Mouse (Mus musculus): ENCODE measurements around the gene Gm17535. TPM values are rescaled to one million over a fixed set of nuclear protein-coding genes. Genes with fewer than 3 reads are reported as not detected.
"Not testable (repeated sequence)": the region's sequence is repeated elsewhere in the genome, so short reads cannot be mapped to it uniquely, and the experiment has no call there.

The Gm17535 gene
- polyA plus RNA-seq (2012; rRNA removed), result not detected in 2 replicates

GRCm38 (mm10) chr9:3034299-3034698 lies at the start of gene Gm17535:
Gm17535 (plus strand) TSS chr9:3034599.
- WGBS, result 42% methylated on average over 1 of the region's 8 CpGs
- not testable (repeated sequence) for DNase-seq (ENCODE audit: low read depth, low spot score)

GRCm38 (mm10) chr9:3000445-3000972 lies 33.9 kb upstream of the Gm17535 start, which contains the start of gene Gm10722:
Gm10722 (plus strand) TSS chr9:3000922.
- WGBS, result 75% methylated on average over 12 of the region's 12 CpGs
- DNase-seq (ENCODE audit: low read depth, low spot score), result peak; percentile 19

GRCm38 (mm10) chr9:3001006-3001405 lies 33.4 kb upstream of the Gm17535 start:
- not testable (repeated sequence) for DNase-seq (ENCODE audit: low read depth, low spot score)
- 66% methylated on average over 8 of the region's 8 CpGs for WGBS

DNA sequence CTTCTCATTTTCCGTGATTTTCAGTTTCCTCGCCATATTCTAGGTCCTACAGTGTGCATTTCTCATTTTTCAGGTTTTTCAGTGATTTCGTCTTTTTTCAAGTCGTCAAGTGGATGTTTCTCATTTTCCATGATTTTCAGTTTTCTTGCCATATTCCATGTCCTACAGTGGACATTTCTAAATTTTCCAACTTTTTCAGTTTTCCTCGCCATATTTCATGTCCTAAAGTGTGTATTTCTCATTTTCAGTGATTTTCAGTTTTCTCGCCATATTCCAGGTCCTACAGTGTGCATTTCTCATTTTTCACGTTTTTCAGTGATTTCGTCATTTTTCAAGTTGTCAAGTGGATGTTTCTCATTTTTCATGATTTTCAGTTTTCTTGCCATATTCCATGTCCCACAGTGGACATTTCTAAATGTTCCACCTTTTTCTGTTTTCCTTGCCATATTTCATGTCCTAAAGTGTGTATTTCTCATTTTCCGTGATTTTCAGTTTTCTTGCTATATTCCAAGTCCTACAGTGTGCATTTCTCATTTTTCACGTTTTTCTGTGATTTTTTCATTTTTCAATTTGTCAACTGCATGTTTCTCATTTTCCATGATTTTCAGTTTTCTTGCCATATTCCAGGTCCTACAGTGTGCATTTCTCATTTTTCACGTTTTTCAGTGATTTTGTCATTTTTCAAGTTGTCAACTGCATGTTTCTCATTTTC lies 32.3 kb upstream of the Gm17535 start:
- DNase-seq (ENCODE audit: low read depth, low spot score), result peak; percentile 1
- WGBS, result 68% methylated on average over 9 of the region's 11 CpGs

GRCm38 (mm10) chr9:3002794-3003396 lies 31.5 kb upstream of the Gm17535 start, which contains the start of gene Gm11168:
Gm11168 (plus strand) TSS chr9:3003346.
- not testable (repeated sequence) for DNase-seq (ENCODE audit: low read depth, low spot score)
- WGBS, result 76% methylated on average over 6 of the region's 14 CpGs

GRCm38 (mm10) chr9:3006179-3006578 lies 28.2 kb upstream of the Gm17535 start:
- not testable (repeated sequence) for DNase-seq (ENCODE audit: low read depth, low spot score)
- 85% methylated on average over 1 of the region's 5 CpGs for WGBS

GRCm38 (mm10) chr9:3006636-3007035 lies 27.8 kb upstream of the Gm17535 start:
- WGBS, result 73% methylated on average over 8 of the region's 8 CpGs
- not testable (repeated sequence) for DNase-seq (ENCODE audit: low read depth, low spot score)

DNA sequence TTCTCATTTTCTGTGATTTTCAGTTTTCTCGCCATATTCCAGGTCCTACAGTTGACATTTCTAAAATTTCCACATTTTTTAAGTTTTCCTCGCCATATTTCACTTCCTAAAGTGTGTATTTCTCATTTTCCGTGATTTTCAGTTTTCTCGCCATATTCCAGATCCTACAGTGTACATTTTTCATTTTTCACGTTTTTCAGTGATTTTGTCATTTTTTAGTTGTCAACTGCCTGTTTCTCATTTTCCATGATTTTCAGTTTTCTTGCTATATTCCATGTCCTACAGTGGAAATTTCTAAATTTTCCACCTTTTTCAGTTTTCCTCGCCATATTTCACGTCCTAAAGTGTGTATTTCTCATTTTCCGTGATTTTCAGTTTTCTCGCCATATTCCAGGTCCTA lies 27.1 kb upstream of the Gm17535 start:
- peak; percentile 1 for DNase-seq (ENCODE audit: low read depth, low spot score)
- WGBS, result 81% methylated on average over 8 of the region's 9 CpGs

GRCm38 (mm10) chr9:3009331-3009730 lies 25.1 kb upstream of the Gm17535 start:
- no CpG with 5 or more reads among the region's 5 CpGs for WGBS
- not testable (repeated sequence) for DNase-seq (ENCODE audit: low read depth, low spot score)

DNA sequence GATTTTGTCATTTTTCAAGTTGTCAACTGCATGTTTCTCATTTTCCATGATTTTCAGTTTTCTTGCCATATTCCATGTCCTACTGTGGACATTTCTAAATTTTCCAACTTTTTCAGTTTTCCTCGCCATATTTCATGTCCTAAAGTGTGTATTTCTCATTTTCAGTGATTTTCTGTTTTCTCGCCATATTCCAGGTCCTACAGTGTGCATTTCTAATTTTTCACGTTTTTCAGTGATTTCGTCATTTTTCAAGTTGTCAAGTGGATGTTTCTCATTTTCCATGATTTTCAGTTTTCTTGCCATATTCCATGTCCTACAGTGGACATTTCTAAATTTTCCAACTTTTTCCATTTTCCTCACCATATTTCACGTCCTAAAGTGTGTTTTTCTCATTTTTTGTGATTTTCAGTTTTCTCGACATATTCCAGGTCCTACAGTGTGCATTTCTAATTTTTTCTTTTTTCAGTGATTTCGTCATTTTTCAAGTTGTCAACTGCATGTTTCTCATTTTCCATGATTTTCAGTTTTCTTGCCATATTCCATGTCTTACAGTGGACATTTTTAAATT lies 22.3 kb upstream of the Gm17535 start:
- WGBS, result 81% methylated on average over 3 of the region's 7 CpGs
- DNase-seq (ENCODE audit: low read depth, low spot score), result not testable (repeated sequence)

DNA sequence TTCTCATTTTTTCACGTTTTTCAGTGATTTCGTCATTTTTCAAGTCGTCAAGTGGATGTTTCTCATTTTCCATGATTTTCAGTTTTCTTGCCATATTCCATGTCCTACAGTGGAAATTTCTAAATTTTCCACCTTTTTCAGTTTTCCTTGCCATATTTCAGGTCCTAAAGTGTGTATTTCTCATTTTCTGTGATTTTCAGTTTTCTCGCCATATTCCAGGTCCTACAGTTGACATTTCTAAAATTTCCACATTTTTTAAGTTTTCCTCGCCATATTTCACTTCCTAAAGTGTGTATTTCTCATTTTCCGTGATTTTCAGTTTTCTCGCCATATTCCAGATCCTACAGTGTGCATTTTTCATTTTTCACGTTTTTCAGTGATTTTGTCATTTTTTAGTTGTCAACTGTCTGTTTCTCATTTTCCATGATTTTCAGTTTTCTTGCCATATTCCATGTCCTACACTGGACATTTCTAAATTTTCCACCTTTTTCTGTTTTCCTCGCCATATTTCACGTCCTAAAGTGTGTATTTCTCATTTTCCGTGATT lies 21.6 kb upstream of the Gm17535 start, which contains the start of gene Gm10721:
TSS of gene Gm10721 (plus strand) at position 408 of the 547 bp plus-strand sequence.
- WGBS, result no CpG with 5 or more reads among the region's 11 CpGs
- not testable (repeated sequence) for DNase-seq (ENCODE audit: low read depth, low spot score)

DNA sequence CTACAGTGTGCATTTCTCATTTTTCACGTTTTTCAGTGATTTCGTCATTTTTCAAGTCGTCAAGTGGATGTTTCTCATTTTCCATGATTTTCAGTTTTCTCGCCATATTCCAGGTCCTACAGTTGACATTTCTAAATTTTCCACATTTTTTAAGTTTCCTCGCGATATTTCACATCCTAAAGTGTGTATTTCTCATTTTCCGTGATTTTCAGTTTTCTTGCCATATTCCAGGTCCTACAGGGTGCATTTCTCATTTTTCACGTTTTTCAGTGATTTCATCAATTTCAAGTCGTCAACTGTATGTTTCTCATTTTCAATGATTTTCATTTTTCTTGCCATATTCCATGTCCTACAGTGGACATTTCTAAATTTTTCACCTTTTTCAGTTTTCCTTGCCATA lies 19.0 kb upstream of the Gm17535 start, which contains the start of gene Gm10720:
TSS of gene Gm10720 (plus strand) at position 301 of the 400 bp plus-strand sequence.
- WGBS, result 72% methylated on average over 5 of the region's 9 CpGs
- not testable (repeated sequence) for DNase-seq (ENCODE audit: low read depth, low spot score)

- WGBS, result 84% methylated on average over 6 of the region's 6 CpGs
- DNase-seq (ENCODE audit: low read depth, low spot score), result not testable (repeated sequence)
Observed at GRCm38 (mm10) chr9:3015896-3016295, 18.5 kb upstream of the Gm17535 start.

DNA sequence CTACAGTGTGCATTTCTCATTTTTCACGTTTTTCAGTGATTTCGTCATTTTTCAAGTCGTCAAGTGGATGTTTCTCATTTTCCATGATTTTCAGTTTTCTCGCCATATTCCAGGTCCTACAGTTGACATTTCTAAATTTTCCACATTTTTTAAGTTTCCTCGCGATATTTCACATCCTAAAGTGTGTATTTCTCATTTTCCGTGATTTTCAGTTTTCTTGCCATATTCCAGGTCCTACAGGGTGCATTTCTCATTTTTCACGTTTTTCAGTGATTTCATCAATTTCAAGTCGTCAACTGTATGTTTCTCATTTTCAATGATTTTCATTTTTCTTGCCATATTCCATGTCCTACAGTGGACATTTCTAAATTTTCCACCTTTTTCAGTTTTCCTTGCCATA lies 17.3 kb upstream of the Gm17535 start, which contains the start of gene Gm10719:
TSS of gene Gm10719 (plus strand) at position 301 of the 400 bp plus-strand sequence.
- not testable (repeated sequence) for DNase-seq (ENCODE audit: low read depth, low spot score)
- WGBS, result 71% methylated on average over 1 of the region's 9 CpGs

DNA sequence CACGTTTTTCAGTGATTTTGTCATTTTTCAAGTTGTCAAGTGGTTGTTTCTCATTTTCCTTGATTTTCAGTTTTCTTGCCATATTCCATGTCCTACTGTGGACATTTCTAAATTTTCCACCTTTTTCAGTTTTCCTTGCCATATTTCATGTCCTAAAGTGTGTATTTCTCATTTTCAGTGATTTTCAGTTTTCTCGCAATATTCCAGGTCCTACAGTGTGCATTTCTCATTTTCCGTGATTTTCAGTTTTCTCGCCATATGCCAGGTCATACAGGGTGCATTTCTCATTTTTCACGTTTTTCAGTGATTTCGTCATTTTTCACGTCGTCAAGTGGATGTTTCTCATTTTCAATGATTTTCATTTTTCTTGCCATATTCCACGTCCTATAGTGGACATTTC lies 15.5 kb upstream of the Gm17535 start:
- WGBS, result 61% methylated on average over 9 of the region's 9 CpGs
- DNase-seq (ENCODE audit: low read depth, low spot score), result not testable (repeated sequence)

- WGBS, result 81% methylated on average over 17 of the region's 19 CpGs
- not testable (repeated sequence) for DNase-seq (ENCODE audit: low read depth, low spot score)
Observed at GRCm38 (mm10) chr9:3019835-3020727, 14.3 kb upstream of the Gm17535 start.

- not testable (repeated sequence) for DNase-seq (ENCODE audit: low read depth, low spot score)
- WGBS, result 76% methylated on average over 11 of the region's 13 CpGs
Observed at GRCm38 (mm10) chr9:3022316-3023008, 11.9 kb upstream of the Gm17535 start.

GRCm38 (mm10) chr9:3023312-3023984 lies 11.0 kb upstream of the Gm17535 start, which contains the start of gene Gm10718:
Gm10718 (plus strand) TSS chr9:3023547.
- 76% methylated on average over 12 of the region's 13 CpGs for WGBS
- not testable (repeated sequence) for DNase-seq (ENCODE audit: low read depth, low spot score)

All from large intestine, adult 2 months (tissue).